Mouse (Mus musculus) thymus, postnatal 14 days (tissue): Measurements from ENCODE around the gene Scn4b.

Source experiments
- DNase-seq: peaks from one replicate; pipeline ENCODE4 v3.0.0; 2021

The Scn4b gene

DNA sequence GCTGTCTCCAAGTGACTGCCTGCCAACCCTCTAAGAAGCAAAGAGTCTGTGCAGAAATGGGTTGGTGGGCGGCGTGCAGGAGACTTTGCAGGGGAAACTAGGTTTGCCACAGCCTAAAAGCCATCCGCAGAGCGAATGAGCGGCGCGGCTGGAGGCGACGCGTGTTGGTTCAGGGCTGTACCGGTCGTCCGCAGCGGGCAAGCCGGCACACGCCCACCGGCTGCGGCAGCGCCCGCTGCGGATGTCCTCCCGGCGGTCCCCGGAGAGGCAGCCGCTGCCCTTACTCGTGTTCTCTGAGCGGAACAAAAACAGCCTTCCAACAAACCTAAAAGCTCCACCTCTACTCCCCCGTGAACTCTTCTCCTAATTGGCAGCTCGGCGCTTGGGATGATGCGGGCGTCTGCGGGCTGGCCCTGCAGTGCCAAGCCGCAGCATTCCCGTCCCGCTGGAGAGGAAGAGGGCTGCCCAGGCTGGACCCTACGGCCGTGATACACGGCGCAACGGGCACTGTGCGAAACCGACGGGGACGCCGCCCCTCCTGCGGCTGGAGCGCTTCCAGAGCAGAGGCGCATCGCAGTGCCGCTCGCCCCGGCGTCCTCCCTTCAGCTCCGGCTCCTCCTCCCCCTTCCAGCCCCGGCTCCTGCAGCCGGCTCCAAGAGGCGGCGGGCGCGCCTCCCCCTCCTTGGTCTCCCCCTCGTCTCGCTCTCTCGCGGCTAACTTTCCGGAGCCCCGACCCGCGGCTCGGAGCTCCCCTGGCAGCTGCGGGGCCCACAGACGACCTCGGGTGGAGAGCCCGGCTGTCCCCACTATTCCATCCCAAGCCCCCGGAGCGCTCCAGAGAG is at the start of gene Scn4b:
TSS of gene Scn4b (plus strand) at position 205 of the 842 bp plus-strand sequence.
- DNase-seq: peak; percentile 79

DNA sequence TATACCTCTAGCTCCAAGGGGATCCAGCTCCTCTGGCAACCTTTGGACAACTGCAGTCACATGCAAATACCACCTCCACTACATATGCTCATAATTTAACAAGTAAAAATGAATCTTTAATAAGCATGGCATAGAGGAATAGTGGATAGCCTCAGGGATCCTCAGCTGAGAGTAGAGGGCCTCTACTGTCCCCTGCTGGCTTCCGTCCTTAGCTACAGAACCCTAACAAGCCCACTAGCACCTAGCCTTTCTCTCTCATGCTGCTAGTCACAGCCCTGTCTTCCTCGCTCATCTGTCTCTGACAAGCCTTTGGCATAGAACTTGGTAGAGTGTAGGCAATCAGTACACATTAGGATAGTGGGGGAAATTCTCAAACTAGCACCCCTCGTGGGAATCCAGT is 47.4 kb upstream of the Scn4b start:
- DNase-seq: no peak

DNA sequence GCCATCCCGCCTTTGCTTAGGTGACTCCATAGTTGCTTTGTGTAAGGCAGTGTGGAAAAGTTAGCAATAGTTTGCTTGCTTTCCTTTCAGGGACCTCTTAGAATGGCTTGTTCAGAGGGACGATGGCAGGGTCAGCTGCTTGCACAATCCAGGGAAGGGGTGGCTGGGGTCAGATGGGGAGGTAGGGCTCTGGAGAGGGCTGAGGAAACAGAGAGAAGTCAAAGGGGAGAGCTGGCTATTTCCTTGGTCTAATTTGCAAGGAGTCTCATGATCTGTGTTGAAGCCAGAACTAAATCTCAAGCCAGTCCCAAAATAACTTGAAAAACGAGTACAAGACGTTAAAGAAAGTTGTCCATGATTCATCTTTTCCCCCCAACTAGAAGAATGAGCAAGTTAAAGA is 45.6 kb upstream of the Scn4b start:
- DNase-seq: no peak

DNA sequence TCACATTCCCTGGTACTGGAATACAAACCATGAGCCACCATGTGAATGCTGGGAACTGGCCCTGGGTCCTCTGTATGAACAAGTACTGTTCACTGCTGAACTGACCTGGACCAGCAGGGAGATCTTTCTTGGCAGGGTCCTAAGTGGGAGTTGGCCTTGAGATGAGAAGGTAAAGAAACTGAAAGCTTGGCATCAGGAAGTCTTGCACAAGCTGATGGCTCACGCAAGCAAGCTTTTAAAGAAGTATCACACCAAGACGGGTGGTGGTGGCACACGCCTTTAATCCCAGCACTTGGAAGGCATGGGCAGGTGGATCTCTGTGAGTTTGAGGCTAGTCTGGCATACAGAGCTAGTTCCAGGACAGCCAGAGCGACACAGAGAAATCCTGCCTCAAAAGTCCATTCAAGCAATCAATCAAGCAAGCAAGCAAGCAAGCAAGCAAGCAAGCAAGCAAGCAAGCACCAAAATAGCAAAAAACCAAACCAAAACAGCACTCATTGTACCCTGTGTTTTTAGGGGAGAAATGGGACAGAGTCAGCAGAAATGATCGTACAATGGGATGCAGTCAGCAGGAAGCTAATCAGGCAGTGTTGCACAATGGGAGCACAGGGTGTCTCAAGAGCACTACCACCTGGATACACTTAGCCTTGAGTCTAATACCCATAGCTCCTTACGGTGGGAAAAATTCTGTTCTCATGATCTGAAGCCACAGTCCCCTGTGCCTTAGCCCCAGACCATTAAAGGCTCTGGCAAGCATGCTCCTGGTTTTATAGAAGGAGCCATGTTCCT is 42.9 kb upstream of the Scn4b start:
- no peak for DNase-seq

DNA sequence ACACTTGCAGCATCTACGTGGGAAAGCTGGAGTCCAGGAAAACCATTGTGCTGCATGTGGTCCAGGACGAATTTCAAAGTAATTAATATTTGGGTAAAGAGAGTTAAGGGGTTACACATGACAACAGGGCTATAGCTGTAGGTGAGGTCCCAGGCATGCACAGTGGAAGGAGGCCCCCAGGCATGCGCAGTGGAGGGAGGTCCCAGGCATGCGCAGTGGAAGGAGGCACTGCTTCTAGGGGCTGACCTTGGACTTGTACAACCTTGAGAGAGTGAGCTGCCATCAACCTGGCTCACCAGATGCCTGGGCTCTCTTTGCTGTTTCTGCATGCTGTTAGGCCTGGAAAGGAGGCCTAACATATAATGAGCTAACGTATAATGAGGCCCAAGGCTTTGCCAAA is 40.3 kb upstream of the Scn4b start:
- DNase-seq: no peak

DNA sequence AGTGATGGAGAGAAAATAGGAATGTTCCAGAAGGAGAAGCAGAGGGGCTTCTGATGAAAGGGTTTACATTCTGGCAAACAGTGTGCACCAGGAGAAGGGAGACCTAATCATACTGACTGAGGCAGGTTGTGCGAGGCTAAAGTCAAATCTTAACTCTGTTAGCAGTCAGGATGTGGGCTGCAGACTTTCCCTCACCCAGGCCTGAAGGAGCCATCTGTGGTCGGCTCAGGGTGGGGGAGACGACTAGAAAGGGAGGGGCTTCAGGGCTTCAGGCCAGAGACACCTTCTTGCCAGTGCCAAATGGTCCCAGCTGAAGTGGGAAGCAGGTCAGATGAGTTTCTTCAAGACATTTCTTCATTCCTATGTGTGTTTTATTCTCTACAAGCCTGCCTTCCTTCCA is 39.8 kb upstream of the Scn4b start:
- peak; percentile 68 for DNase-seq

DNA sequence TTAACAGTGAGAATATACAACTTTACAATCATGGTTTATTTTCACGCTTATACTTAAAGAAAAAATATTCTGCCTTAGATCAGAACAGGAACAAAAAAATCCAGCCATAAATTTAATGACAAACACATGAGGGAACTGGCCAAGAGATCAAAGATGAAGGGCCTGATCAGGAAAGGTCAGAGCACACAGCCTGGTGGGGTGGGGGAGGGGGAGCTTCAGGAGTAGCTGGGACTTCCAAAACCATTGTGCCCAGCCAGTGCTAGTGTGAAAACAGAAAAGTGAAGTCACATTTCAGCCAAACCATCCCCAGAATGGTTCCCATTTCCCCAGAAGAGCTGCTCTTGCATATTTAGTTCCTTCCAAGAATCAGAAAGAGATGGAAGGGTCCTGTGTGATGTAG is 35.7 kb upstream of the Scn4b start:
- no peak for DNase-seq

DNA sequence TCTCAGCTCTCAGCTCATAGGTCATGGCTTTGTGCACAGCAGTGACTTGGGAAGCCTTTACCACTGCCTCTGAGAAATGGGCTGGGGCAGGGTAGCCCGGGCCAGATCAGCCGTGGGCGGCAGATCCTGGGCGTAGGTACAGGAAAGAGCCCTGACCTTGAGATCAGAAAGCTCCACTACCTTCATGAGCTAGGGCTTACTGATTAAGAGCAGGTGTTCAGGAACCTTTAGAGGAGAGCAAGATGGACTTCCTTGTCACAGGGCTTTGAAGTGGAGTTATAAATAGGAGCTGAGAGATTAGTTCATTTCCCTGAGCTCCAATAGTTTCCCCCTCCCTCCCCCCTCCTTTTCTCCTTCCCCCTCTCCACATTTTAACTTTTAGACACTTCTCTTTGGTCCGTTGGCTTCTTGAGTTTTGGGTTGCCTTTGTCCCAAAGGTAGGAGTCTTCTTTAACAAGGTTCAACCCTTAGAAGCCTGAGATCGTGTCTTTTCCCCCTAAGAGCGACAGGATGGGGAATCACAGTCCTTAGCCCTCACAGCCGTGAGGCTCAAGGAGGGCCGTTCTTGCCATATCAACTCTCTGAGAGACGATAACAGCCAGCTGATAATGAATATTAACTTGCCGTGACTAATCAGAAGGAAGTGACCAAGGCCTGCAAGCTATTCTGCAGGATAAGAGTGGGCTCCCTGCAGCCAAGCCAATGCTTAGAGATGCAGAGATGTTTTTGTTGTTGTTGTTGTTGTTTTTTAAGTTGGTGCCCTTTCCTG is 34.8 kb upstream of the Scn4b start:
- DNase-seq: no peak

DNA sequence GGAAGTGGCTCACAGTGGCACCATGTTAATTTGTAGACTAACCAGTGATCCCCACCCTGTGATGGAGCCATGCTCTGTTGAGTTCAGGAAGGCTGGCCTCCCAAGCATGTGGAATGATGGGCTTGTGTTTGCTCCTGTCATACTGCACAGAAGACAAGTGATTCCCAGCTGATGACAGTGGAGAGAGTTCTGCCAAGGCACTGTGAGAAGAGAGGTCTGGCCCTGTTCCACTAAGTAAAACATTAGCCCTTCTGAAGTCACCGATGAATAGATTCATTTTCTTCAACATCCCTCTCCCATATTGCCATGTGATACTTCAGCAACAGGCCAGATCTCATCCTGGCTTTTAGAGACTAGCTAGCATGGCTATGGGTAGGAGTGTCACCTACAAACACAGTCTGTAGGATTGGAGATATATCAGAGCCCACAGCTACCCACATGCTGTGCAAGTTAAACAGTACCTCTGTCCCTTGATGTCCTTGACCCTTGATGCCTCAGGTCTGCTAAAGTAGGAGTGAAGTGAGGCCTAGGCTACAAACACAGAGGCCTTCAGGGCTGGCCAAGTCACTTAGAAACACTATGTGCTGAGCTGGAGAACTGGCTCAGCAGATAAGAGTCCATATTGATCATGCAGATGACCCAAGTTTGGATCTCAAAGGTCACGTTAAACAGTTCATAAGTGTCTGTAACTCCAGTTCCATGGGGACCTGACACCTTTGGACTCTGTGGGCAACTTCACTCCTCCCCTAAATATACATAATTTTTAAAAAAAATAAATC is 32.4 kb upstream of the Scn4b start:
- DNase-seq: no peak

DNA sequence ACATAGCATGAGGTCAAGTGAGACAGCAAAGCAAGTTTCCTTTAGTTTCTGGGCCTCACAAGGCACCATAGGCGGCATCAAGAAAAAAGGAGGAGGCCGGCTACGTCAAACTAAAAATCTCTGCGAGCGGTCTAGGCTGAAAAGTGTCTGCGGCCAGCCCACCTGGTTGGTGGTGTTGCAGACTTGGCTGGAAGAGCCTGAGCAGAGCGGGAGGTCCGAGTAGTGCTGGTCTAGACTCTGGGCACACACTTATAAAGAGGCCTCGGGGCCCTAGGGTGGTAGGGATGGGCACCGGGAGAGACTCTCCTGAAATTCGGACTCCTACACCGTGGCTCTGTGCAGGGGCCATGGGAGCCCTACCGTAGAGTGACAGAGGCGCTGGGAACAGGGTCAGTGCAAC is 22.5 kb upstream of the Scn4b start:
- DNase-seq: no peak

DNA sequence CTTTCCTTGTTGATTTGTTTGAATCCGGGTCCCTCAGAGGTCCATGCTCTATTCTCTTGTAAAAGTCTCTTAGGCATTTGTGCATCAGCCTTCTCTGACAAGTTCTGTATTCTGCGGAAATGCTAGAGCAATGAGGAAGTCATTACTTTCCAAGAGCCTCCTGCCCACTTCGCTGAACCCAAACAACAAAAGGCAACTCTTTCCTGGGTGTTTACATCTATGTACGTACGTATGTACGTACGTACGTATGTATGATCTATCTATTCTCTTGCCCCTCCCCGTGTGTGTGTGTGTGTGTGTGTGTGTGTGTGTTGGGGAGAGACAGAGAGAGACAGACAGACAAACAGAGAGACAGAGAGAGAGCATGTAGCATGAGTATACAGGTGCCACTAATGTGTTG is 21.4 kb upstream of the Scn4b start:
- DNase-seq: no peak

DNA sequence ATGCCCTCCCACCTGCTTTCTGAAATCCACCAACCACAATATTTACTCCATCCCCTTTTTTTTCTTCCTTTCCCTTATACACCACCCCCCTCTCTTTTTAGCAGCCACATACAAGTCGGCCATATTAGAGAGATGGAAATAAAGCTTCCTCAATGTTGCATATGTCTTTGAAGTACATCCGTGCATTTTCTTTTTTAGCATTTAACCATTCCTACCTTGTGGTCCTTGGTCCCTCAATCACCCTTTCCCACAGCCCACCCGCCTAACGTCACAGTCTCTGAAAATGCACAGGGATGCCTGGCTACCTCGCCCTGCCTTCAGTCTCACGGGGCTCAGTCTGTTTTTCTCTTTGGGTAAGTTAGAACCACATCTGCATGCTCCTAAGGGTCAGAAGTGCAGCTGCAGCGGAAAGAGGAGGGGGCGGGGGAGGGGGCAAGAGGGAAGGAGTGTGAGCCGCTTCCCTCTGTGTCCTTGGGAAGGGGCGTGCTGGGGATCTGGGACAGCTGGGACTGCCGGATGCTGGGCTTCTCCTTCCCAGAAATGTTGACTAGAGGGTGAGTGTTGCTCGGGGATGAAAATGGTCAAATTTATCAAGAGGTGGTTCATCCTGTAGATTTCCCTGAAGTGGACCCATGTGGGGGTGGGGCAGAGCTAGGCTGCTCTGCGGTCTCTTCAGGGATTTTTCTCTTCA is 20.3 kb upstream of the Scn4b start, which contains the start of gene Scn2b:
TSS of gene Scn2b (plus strand) at position 42 of the 691 bp plus-strand sequence.
- DNase-seq: peak; percentile 61

DNA sequence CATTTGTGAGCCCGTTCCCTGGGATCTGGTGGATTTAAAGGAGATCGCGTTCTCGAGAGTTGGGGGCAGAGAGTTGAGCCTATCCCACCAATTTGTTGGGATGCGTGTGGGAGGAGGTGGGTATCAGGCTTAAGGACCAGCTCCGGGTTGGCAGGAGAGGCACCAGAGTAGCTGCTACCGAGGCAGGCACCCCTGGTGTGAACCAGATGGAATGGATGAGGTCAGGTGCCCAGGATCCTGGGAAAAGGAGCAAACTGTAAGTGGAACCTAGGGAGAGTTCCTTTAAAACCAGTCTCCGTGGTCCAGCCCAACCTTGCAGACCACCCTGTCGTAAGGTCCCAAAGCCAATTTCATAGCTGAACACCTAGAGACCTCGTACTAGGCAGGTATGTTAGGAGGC is 19.6 kb upstream of the Scn4b start:
- no peak for DNase-seq

DNA sequence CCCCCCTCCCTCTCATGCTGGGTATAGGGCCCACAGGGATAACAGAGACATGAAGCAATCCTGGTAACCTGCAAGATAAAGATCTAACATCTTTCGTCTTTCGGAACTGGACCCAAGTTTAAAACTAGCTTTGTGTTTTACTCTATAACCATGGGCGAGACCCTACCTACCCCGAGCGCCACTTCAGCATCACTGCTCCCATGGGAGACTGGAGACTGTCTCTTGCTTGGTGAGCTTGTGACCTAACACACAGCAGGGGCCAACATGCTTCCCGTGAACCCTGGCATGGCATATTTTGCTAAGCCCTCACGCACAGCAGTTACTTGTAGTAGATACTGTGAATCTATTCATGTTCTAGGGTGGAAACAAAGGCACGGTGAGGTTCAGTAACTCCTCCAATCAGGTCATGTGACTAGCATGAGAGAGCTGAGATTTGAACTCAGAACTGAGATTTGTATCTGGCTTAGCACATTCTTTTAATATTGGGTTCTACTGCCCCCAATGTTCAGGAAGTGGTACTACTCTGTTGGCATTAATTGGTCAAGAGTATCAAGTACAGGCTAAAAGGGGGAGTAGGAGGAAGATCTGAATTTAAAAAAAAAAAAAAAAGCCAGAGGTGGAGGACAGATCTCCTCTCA is 18.8 kb upstream of the Scn4b start:
- no peak for DNase-seq

DNA sequence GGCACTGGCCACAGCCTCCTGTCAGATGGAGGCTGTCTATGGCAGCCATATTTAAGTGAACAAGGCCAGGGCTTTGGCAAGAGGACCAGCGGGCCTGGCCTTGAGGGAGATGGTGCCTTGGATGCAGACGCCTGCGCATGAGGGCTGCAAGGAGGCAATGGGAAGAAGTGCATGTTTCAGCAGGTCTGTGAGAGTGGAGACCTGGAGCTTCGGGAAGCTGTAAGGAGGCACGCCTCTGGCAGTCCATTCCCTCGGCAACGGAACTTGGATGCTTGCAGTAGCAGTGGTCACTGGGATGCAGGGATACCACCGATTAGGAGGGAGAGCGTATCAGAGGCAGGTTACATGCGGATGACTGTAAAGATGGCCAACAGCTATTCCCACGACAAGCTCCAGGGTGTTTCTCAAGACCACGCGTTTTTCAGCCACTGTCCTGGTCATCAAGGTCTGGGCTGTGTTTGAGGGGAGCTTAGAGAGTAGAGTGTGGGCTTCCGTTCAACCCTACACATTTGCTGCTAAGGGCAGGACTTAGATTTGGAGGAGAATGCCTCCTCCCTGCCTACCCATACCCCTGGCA is 18.2 kb upstream of the Scn4b start:
- DNase-seq: no peak

DNA sequence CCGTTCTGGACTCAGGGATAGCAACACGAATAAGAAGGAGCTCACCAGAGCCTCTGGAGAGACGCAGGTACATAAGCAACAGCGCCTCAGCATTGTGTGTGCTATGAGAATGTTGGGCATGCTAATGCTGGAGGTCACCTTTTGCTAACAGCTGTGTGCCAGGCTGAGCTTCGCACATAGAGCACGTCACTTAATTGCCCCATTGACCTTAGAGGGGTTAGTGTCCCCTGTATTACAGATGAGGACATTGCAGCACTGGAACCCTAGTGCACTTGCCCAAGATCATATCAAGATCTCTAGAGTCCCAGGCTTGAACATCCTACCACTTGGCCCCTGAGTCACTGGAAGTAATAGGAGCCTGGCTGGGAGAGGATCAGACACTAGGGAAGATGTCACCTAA is 17.6 kb upstream of the Scn4b start:
- no peak for DNase-seq

DNA sequence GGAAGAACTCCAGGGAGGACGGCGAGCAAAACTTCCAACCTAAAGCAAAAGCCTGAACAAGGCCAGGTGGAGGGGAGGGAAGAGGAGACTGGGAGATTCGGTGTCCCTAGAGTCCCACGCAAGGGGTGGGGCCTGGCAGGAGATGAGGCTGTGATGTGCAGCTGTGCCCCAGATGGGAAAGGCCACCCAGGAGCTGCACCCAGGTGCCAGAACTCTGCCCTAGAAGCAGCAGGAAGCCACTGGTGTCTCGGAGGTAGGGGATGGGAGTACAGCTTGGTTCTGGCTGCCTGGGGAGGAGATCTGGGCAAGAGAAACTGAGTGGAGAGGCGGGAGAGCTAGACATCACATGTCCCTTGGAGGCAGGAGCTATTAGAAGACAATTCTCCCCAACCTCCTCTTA is 17.2 kb upstream of the Scn4b start:
- peak; percentile 89 for DNase-seq

DNA sequence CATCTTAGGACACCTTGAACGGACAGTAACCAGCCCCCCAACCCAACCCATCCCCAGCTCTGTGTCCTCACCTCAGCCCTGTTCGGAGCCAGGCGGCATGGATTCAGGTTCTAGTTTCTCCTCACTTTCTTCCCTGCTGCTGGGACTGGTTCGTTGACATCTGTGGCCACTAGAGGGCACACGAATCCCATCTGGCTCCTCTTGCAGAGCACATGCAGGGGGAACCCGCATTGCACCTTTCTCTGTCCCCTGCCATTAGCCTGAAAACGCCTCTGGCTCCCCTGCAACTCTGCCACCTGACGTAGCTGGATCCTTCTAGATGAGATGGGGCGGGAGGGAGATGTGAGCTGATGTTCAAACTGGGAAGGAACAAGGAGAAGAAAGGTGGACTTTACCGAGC is 16.4 kb upstream of the Scn4b start:
- DNase-seq: peak; percentile 90

DNA sequence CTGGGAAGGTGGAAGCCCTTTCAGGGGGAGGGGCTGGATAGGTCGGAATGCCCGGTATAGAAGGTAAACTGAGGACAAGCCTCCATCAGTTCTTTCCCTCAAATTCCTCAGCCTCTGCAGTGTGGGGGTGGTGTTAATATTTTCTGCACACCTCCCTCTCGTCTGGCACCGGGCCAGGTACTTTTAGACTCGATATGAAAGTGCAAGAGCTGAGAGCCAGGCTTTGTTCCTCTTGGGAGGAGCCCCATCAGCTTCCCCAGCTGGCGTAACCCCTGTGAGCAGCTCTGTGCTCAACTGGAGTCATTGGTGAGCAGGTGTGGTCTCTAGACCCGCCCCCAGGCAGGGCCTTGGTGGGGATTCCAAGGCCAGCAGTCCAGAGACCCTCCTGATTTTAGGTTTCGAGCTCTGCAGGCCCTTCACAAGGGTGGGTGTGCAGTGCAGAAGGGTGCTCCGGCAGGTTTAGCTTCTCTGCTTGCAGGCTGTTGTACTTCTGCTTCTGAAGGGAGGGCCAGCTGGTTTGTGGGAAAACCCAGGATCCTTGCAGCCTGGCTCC is 15.9 kb upstream of the Scn4b start:
- DNase-seq: peak; percentile 76

DNA sequence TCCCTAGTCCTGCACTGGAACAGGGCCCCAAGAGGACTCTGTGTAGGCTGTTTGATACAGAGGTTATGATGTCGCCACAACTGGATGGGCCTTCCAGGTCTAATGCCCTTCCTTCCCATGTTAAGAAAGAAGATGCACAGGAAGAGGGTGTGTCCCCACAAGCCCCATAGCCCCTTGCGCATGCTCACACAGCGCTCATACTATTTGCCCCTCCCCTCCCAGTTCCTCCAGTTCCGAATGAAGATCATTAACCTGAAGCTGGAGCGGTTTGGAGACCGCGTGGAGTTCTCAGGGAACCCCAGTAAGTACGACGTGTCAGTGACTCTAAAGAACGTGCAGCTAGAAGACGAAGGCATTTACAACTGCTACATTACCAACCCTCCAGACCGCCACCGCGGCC is 13.0 kb upstream of the Scn4b start:
- DNase-seq: no peak

DNA sequence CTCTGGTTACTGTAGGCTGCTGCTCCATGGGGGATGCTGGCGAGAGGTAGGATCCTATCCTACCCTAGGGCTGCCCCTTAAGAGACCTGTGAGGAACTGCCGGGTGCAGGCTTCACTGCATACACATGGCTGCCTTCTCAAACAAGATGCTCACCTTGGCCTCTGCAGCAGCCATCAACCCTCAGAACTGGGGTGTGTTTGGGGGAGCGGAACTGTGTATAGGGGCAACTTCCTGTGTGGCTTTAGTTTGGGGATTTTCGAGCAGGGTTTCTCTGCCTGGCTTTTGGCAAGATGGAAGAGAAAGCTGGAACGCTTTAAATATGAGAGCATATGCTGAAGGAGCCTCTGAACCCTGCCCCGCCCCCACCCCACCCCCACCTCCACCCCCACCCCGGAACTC is 11.3 kb upstream of the Scn4b start:
- DNase-seq: peak; percentile 62
